Mouse (Mus musculus): Measurements from ENCODE around the gene Pcca. TPM values are rescaled to one million over a fixed set of nuclear protein-coding genes. Genes with fewer than 3 reads are reported as not detected.

The Pcca gene
- total RNA-seq, 2 experiments from 2014 or later: 38.7 to 39.5 TPM

GRCm38 (mm10) chr14:122730921-122731551 lies 196.9 kb downstream of the Pcca start:
- no peak for DNase-seq (ENCODE audit: low spot score in 2 of 2)

DNA sequence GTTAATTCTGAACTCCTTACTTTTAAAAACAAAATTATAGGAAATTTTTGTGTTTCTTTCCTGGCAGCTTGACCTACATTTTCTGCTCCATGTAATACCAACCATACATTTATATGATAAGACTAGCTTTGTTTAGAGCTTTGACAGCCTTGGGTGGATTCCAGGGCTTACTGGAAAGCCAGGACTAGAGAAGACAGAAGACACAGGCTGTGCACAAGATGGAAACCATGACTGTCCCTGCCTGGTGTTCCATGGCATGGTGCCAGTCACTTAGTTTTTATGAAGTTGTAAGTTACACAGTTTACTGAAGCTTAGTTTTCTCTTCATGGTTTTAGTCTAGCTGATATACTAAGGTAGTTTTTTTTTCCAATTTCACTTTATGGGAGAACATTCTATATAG lies 202.7 kb downstream of the Pcca start:
- no peak for DNase-seq (ENCODE audit: low spot score in 2 of 2)

GRCm38 (mm10) chr14:122747860-122748842 lies 214.0 kb downstream of the Pcca start:
- no peak for DNase-seq (ENCODE audit: low spot score in 2 of 2)

GRCm38 (mm10) chr14:122751552-122751951 lies 217.4 kb downstream of the Pcca start:
- no peak for DNase-seq (ENCODE audit: low spot score in 2 of 2)

GRCm38 (mm10) chr14:122753278-122753677 lies 219.2 kb downstream of the Pcca start:
- no peak for DNase-seq (ENCODE audit: low spot score in 2 of 2)

- peak in 1 of 2 experiments; percentile 29 for DNase-seq (ENCODE audit: low spot score in 2 of 2)
These were observed 220.2 kb downstream of the Pcca start for GRCm38 (mm10) chr14:122754311-122754710.

GRCm38 (mm10) chr14:122755559-122755958 lies 221.4 kb downstream of the Pcca start:
- DNase-seq (ENCODE audit: low spot score in 2 of 2): no peak

GRCm38 (mm10) chr14:122756671-122757070 lies 222.5 kb downstream of the Pcca start:
- no peak for DNase-seq (ENCODE audit: low spot score in 2 of 2)

GRCm38 (mm10) chr14:122759890-122760289 lies 225.8 kb downstream of the Pcca start:
- no peak for DNase-seq (ENCODE audit: low spot score in 2 of 2)

DNA sequence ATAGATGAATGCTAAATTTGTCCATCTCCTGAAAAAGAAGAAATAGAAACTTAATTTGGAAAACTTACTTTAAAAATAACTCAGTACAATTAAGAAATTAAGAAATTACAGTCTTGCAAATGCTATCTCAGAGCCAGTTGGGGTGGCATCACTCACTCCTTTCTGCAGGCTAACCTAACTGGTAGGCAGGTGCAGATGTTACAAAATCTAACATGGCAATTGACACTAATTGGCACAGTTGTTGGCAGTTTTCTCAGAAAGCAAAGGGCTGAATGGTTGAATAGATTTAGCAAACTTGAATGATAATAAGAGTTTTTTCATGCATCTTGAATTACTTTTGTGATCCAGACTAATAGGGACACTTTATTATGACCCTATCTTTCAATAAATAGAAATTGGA lies 226.7 kb downstream of the Pcca start:
- DNase-seq (ENCODE audit: low spot score in 2 of 2): no peak

GRCm38 (mm10) chr14:122762603-122763002 lies 228.5 kb downstream of the Pcca start:
- no peak for DNase-seq (ENCODE audit: low spot score in 2 of 2)

DNA sequence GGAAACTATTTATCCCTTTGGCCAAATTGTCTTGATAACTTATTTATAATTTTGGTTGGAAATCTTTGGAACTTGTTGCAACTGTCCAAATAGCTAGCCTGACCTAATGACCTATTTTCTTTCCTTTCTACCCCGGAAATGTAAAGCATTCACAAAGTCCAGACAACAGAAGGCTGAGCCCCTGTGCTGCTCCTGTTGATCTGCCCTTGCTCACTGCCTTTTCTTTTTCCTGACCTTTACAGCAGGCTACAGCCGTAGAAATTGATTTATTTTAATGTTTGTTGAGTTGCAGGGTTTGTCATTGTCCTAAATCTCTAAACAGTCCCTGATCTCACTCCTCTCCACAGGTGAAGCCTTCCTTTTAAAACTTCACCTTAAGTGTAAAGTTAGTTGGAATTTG lies 231.8 kb downstream of the Pcca start:
- DNase-seq (ENCODE audit: low spot score in 2 of 2): no peak

GRCm38 (mm10) chr14:122766448-122766847 lies 232.3 kb downstream of the Pcca start:
- no peak for DNase-seq (ENCODE audit: low spot score in 2 of 2)

DNA sequence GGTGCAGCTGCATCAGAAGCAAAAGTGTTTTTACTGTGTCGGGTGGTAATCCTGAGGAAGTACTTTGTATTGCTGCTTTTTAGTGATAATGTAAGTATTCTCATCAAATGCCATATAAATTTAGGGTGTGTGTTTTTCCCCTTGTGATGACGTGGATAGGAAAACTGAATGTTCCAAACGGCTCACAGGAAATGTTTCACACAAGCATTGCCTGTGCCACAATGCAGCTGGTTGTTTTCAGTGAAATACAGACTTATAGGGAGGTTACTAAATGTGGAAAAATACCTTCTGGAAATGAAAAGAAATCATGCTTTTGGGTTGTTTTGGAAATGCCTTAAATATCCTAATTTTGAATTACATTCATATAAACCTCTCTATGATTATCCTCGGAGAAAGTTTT lies 250.6 kb downstream of the Pcca start:
- peak in 1 of 2 experiments; percentile 30 for DNase-seq (ENCODE audit: low spot score in 2 of 2)

GRCm38 (mm10) chr14:122788199-122788598 lies 254.1 kb downstream of the Pcca start:
- no peak for DNase-seq (ENCODE audit: low spot score in 2 of 2)

- no peak for DNase-seq (ENCODE audit: low spot score in 2 of 2)
These were observed 256.0 kb downstream of the Pcca start for GRCm38 (mm10) chr14:122790111-122790510.

DNA sequence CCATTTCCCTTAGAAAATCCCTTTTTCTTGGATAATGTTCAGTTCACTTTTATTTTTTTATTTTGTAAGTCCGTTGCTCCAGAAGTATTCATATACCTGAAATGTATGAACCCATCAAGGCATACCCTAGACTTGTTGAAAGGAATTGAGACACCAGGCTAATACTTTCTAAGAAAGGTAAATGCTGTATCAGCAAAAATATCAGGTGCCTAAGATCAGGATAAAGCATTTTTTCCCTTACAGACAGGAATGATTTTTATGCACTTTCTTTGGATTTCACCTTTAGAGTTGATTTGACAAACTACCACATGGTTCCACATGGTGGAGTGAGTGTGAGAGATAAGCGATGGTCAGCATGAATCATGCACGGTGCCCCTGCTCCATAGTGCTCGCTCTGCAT lies 259.2 kb downstream of the Pcca start:
- no peak for DNase-seq (ENCODE audit: low spot score in 2 of 2)

DNA sequence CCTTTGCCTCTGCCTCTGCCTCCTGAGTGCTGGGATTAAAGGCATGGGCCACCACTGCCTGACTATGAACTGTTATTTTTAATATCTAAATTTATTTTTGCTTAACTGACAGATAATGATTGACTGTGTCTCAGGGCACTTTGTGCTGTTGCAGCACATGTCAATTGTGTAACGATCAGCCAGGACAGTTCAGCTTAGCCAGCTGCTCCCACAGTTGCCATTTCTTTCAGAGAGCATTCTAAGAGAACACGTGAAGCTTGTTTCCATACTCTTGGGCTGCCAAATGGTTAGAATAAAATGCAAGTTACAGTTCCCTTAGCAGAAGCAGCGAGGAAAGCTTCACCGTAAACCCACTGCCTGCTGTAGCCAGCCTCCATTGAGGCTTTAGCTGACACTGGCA lies 266.2 kb downstream of the Pcca start:
- peak in 1 of 2 experiments; percentile 11 for DNase-seq (ENCODE audit: low spot score in 2 of 2)

DNA sequence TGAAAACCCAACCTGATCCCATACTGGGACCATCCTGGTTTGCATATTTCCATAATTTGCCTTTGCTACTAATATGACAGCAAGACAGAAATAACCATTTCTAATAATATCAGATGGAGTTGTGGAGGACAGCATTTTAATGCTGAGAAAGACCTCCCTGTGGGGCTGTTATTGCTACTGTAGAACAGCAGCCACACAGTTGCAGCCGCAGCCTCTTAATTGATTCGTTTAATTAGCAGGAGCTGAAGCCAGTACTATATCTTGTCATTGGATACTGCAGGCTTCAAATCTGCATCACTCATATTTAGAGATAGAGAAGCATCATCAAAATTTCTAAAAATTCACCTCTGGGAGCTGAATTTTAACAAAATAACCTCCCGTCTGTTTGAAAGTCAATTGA lies 286.9 kb downstream of the Pcca start:
- DNase-seq (ENCODE audit: low spot score in 2 of 2): no peak

DNA sequence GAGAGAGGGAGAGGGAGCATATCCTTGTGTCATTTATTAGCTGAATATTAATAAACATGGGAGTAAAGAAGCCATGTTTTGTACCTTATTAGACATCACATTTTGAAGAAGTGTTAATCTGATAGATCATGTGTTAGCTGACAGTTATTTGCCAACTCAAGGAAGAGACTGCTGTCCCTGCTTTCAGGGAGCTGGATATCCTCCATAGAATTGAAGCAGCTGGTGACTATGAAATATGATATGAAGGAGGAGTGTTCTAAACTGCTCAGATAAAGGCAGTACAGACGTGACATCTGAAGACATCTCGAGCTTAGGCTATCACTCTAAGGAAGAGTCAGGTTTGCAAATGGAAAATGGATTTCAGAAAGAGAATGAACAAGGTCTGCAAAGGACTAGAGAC lies 289.7 kb downstream of the Pcca start:
- DNase-seq (ENCODE audit: low spot score in 2 of 2): no peak

DNA sequence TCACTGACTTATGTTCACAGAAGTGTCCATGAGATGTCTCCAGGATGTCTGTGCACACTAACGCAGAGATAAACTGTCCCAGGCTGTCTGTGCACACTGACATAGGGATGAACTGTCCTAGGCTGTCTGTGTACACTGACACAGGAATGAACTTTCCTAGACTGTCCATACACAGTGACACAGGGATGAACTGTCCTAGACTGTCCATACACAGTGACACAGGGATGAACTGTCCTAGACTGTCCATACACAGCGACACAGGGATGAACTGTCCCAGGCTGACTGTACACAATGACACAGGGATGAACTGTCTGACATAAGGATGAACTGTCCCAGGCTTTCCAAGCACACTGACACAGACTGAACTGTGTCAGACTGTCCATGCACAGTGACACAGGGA lies 291.3 kb downstream of the Pcca start:
- no peak for DNase-seq (ENCODE audit: low spot score in 2 of 2)

- no peak for DNase-seq (ENCODE audit: low spot score in 2 of 2)
These were observed 296.3 kb downstream of the Pcca start for GRCm38 (mm10) chr14:122830433-122830832.
